Mouse (Mus musculus) kidney, postnatal 14 days (tissue): ENCODE measurements at regions not wholly inside any gene's neighbourhood (a gene's known extent, or its start where the extent isn't known, plus 50 kb on each side); places are given as distances from the start of the nearest gene placed in this dataset.
"Not testable (repeated sequence)": the region's sequence is repeated elsewhere in the genome, so short reads cannot be mapped to it uniquely, and the experiment has no call there.

Experiments used
- DNase-seq: peaks from one replicate; pipeline ENCODE4 v3.0.0; 2022; ENCODE audit warnings: mixed read lengths

DNA sequence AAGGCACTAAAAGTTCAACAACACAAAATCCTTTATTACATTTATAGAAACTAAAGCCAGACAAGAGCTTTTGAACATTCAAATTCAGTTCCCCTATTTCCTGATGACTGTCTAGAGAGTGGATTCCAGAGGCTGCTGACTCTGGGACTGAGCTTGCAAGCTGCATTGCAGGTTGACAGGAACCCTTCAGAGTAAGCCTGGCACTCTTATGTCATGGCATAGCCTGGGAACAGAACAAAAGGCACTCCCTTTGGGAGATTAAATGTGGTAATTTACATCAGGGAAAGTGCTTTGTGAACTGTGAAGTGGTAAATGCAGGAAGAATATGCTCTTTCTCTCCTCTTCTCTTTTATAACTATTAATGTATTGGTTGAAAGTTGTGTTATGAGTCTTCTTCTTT is 847.3 kb downstream of the Bcl11a start:
- no peak for DNase-seq

- DNase-seq = no peak
Measured at GRCm38 (mm10) chr11:24943646-24944045, 865.8 kb downstream of the Bcl11a start.

GRCm38 (mm10) chr11:24951161-24951560 is 873.3 kb downstream of the Bcl11a start:
- DNase-seq = no peak

- DNase-seq = no peak
Measured at GRCm38 (mm10) chr11:24972359-24972758, 894.5 kb downstream of the Bcl11a start.

DNA sequence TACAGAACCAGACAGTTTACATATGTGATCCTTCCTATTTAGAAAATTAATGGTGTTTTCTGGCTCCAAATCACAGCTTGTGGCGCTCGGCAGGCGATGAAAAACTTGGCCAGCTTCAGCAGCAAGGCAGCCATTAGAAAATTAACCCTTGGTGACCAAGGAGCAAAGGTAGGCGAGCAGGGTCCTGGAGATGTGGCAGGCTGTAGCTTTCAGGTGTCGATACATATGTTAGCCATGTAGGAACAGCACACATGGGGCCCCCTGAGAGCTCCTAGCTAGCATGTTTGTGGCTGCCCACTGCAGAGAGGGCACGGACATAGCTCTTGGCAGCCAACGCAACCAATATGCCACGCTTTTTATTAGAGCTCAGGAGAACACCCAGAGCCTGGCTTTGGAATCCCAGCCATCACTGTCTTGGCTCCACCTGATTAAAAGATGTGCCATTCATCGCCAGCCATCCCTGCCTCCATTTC is 902.4 kb downstream of the Bcl11a start:
- no peak for DNase-seq

DNA sequence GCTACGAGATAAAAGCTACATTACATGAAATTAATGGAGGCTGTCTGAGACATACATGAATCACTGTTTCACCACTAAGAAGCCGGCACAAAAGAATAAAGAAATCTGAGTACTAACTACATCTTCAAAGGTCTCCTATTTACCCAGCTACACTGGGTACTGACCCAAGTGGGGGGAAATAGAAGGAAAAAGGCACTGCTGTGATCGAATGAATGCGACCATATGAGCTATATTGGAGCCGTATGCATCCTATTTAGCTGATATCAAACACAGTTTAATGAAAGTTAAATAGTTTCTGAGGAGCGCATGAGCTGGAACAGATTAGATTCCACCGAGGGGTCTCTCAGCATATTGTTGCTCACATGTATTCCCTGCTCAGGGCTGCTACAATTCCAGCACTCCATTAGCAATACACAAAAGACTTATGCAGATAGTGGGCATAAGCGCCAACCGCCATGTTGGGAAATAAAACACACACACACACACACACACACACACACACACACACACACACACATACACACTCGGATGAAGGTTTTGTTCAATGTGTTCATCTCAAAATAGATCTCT is 905.3 kb downstream of the Bcl11a start:
- DNase-seq = no peak

- DNase-seq = no peak
Measured at GRCm38 (mm10) chr11:25005491-25005890, 927.6 kb downstream of the Bcl11a start.

DNA sequence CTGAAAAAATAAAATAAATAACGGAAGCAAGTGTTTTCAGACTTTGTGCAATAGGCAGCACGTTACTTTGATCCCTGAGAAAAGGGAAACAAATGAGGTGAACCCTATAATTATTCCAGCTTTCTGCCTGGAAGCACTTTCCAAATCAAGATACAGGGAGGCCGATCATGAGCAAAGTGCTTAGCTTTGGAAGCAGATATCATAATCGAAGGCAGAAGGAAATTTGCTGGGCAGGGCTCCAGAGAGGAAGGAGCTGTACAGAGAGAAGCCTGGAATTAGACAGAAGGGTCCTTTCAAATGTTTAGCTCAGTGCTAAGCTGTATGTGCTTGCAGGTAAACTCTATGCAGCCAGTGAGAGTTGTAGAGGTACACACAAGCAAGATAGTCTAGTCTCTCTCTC is 948.9 kb downstream of the Bcl11a start:
- DNase-seq = no peak

- DNase-seq = no peak
Measured at GRCm38 (mm10) chr11:25040983-25041382, 963.1 kb downstream of the Bcl11a start.

DNA sequence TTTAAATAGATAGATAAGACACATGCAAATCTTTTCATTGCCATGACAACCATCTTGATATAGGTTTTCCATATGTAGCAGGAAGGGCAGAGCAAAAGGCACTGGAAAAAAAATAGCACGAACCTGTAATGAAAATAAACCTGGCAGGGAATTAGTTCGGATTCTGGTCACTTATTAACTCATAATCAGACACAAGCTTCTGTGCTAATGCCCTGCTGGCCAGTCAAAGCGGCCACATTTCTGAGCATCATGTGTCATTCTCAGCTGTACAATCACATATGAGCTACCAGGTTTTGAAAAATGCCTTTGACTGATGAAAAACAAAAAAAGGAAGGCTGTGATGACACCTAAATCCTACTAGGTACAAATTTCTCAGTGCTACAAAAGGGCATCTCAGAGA is 964.9 kb downstream of the Bcl11a start:
- DNase-seq = no peak

DNA sequence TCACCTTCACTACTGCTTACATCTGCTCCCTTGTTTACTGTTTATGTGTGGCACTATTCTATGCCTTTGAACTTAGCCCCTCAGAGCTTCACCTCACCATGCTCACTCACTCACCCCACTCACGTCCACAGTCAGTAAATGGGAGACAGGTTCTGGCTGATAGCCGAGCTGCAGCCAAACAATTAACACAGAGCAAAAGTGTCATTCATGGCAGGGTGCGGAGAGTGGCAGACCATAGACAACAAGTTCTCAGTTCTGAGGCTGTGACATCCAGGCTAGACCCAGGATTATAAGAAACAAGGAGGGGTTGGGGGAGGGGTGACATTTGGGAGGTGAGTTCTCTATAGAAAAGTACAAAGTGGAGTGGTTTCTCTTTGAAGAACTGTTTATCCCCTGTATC is 967.5 kb downstream of the Bcl11a start:
- DNase-seq = no peak

DNA sequence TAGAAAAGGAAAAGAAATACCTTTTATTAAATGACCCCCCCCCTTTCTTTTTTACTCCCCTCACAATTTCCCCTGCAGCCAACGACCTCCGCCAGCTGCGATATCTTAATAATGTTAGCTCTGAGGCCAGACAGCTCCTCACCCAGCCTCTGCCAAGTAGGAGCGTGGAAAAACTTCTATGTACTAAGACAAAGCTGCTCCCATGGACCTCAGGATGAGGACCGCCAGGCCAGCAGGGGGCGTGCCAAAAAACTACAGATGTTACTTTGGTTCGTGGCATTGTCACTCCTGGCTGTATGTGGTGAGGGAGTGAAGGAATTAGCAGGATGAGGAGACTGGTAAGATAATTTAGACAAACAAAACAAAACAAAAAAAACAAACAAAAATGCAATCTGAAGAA is 968.1 kb downstream of the Bcl11a start:
- DNase-seq = peak; percentile 2

- DNase-seq = no peak
Measured at GRCm38 (mm10) chr11:25055698-25056097, 977.8 kb downstream of the Bcl11a start.

- DNase-seq = peak; percentile 15
Measured at GRCm38 (mm10) chr11:25057093-25057521, 979.3 kb downstream of the Bcl11a start.

DNA sequence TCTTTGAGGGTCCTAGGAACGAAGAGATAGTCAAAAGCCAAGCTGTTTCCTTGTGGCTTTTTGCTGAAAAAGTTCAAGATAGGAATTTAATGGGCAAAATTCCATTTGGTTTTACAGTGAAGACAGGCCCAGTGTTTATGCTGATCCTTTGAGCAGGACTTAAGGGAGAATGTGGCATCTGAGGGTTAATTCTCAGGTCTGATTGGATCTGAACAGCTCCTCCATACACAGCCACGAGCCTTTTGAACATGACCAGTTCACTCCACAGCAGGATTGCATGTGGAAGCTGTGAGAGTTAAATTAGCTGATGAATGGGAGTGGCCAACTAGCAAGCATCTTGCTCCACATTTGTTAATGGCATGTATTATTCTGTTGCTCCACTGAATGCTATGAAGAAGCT is 979.7 kb downstream of the Bcl11a start:
- DNase-seq = no peak

GRCm38 (mm10) chr11:25063042-25063441 is 985.2 kb downstream of the Bcl11a start:
- no peak for DNase-seq

- no peak for DNase-seq
Measured at GRCm38 (mm10) chr11:25063978-25064377, 986.1 kb downstream of the Bcl11a start.

- not testable (repeated sequence) for DNase-seq
Measured at GRCm38 (mm10) chr11:25099976-25100375, 1022.1 kb downstream of the Bcl11a start.

- DNase-seq = peak; percentile 10
Measured at GRCm38 (mm10) chr11:25104432-25104831, 1026.6 kb downstream of the Bcl11a start.

DNA sequence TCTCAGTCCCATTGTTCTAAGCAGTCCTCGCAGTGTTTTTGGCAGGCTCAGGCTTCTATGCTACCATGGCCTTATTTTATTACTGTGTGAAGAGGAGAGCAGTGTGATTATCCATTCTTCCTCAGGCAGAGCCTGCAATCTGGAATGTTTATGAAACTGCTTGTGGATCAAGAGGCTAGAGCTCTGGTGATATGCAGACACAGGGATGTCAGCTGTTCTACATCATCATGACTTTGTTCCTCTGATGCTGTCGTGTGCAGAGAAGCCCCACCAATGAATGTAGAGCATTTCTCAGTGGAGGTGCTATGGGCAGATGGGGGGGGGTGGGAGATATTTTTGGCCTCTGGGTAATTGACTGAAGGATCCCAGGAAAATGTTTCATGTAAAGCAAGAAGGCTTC is 1046.6 kb downstream of the Bcl11a start:
- no peak for DNase-seq

GRCm38 (mm10) chr11:25142226-25142625 is 1064.4 kb downstream of the Bcl11a start:
- DNase-seq = no peak

GRCm38 (mm10) chr11:25142833-25143232 is 1065.0 kb downstream of the Bcl11a start:
- DNase-seq = no peak

DNA sequence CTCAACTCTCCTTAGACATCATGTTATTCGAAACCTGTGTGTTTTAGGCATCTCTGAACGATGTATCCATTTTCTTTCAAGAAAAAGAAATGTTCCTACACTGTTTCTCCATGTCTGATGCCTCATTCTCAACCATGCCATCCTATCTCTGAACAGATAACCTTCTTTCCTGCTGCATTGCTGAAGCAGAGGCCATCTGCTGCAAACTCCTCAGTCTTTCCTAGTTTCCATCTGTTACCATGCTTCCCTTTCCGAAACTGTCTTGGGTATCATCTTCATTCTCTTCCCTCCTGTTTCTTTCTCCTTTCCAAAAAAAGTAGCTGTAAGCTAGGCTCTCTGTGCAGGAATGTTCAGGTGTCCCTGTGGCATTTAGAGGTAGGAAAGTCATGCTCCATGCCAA is 1063.3 kb downstream of the 5730522E02Rik start:
- no peak for DNase-seq

DNA sequence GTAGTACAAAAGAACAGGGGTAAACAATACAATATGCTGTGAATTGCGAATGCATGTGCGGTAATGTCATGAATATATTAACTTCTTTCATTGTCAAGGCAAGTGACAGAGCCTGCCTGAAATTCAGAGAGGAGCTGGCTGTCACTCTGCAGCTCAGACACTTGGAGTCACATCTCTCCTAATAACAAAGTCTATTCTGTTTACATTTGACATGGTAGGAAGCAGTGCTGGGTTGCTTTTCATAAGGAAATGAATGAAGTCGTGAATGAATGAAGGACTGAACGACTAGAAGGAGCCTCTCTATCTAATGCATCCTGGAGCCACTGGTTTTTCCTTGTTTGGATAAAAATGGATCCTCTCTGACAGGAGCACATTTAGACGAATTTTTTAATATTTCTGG is 1053.9 kb downstream of the 5730522E02Rik start:
- DNase-seq = no peak

DNA sequence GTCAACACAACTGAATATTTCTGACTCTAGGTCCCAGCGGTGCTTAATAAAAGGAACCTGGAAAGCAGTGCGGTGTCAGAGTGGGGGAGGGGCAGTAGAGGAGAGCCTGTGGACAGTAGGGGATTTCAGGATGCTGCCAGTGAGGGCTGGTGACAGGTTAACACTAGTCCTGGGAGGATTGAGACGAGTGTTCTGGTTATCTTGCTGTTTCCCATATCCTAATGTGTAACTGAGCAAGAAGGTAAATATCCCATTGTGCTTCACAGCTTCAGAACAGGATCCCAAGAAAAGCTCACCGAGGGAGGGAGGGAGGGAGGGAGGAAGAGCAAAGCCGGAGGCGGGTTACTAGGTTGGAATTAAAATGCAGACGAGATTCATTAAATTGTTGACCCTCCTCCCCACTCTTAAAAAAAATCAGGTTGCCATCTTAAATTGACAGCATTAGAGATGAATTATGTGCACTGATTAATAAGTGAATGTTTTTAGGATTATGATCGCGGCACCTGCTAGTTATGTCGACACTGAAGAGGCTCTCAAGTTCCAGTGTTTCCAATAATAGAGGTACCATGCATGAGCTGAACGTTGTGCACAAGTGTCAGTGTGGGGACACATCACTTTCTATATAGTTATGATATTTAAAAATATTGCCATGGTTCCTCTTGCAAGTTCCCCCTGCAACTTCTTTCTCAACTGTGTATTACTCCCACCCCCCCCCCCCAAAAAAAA is 1053.3 kb downstream of the 5730522E02Rik start:
- DNase-seq = no peak
